Comparison of ENCODE assay signal across 19 mouse cellular contexts in the genomic region with DNA sequence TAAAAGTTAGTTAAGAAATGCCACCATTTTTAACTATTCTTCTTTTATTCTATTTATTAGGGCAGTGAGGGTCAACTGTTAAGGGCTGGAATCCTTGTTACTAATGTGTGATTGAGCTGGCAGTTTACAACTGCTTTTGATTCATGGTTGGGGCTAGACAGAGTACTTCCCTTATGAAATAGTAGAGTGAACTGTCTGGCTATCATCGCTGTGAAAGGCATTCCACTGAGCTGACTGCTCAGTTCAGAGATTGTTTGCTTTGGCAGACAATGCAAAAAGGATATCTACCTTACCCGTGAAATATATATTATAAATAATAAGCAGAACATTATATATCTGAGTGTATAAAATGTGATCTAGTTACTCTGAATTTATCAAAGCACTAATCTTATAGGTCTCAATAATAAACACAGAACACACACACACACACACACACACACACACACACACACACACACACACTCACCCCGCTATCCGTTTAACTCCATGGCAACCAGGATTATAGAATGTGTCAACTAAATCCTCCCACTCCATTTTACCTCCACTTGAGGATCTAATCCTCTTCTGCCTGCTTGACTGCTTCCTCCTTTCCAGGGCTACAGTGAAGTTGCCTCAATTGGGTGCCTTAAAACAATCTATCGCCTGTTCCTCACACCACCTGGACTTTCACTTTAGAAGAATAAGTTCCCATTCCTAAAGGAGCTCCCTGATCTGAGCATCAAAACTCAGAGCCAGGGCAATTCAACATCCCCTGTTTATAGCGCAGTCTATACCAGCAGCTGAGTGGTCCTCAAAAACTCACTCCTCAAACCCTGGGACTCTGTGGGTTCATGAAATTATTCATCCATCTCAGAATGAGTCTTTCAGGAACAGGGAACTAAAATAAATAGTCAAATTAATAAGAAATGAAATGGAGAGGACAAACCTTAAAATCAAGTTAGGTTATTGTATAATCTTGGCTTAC.
A peak's percentile ranks its signal among the peaks of the same experiment; 100 is the strongest.
DNase-seq lines count a peak whose midpoint lies in the region; ATAC-seq lines count a peak whose summit lies in the region.
"Had no signal": no experiment of that assay in that cellular context is flagged by ENCODE, and none has a peak within 500 bp of the region (broad histone marks: within the 10 kb centered on the region; RNA-seq: fewer than 3 reads in every experiment).

No protein-coding gene starts in this region.

- H3K36me3 ChIP-seq in hindbrain, embryonic 11.5 days (ENCODE audit: control insufficient read depth, insufficient read depth, low read length), result no peaks in the 10 kb centered on the region
- H3K36me3 ChIP-seq in hindbrain, embryonic 10.5 days, result no peaks in the 10 kb centered on the region
- no peaks in the 10 kb centered on the region for H3K36me3 ChIP-seq in embryonic facial prominence, embryonic 14.5 days (ENCODE audit: control insufficient read depth, insufficient read depth, low read length)
- no peaks in the 10 kb centered on the region for H3K36me3 ChIP-seq in midbrain, embryonic 13.5 days

- no peaks in the 10 kb centered on the region for H3K4me1 ChIP-seq in hindbrain, embryonic 11.5 days (replicated peaks; ENCODE audit: control insufficient read depth, insufficient read depth, low read length)
- no peaks in the 10 kb centered on the region for H3K4me1 ChIP-seq in hindbrain, embryonic 10.5 days (replicated peaks)
- no peaks in the 10 kb centered on the region for H3K4me1 ChIP-seq in embryonic facial prominence, embryonic 14.5 days (ENCODE audit: control insufficient read depth, insufficient read depth, low read length)
- peaks cover 6% of the 10 kb centered on the region; the same call in 1 of the 2 replicates for H3K4me1 ChIP-seq in midbrain, embryonic 13.5 days (replicated peaks)

- ATAC-seq in hindbrain, embryonic 11.5 days (ENCODE audit: low FRiP score), result no peak
- ATAC-seq in embryonic facial prominence, embryonic 14.5 days (ENCODE audit: low read depth), result peak; percentile 53; the same call in 1 of the 2 replicates
- ATAC-seq in midbrain, embryonic 13.5 days, result peak; percentile 86
- ATAC-seq: intestine, postnatal 0 days had no signal

- peak; percentile 1 for DNase-seq in hindbrain, embryonic 11.5 days (ENCODE audit: low spot score)
- DNase-seq in hindbrain, embryonic 10.5 days (ENCODE audit: low spot score), result no peak
- DNase-seq in embryonic facial prominence, embryonic 14.5 days (ENCODE audit: low spot score), result peak; percentile 42
- peak; percentile 86 for DNase-seq in retina, postnatal 1 day
- no peak for DNase-seq in layer of hippocampus, adult 11-12 months (ENCODE audit: low spot score)
- no peak for DNase-seq in cerebellum, postnatal 25 days
- no peak for DNase-seq in adrenal gland, adult 2 months
- DNase-seq: adrenal gland, postnatal 36 days; cerebellum, adult 9-10 months; heart, adult 18-20 months; right cerebral cortex, postnatal 25 days; thymus, postnatal 25 days had no signal

- H3K9ac ChIP-seq in hindbrain, embryonic 11.5 days (ENCODE audit: low read depth, low read length), result no peak overlapping the region
- H3K9ac ChIP-seq in embryonic facial prominence, embryonic 14.5 days (ENCODE audit: low read depth, low read length), result no peak overlapping the region
- H3K9ac ChIP-seq in midbrain, embryonic 13.5 days (replicated peaks), result no peak overlapping the region
- H3K9ac ChIP-seq: hindbrain, embryonic 14.5 days; liver, embryonic 14.5 days had no signal

- no peak overlapping the region for H3K4me2 ChIP-seq in hindbrain, embryonic 11.5 days (replicated peaks; ENCODE audit: low read depth, low read length)
- H3K4me2 ChIP-seq in embryonic facial prominence, embryonic 14.5 days (ENCODE audit: low read depth, low read length), result no peak overlapping the region
- H3K4me2 ChIP-seq in midbrain, embryonic 13.5 days (replicated peaks), result no peak overlapping the region
- H3K4me2 ChIP-seq: hindbrain, embryonic 14.5 days had no signal

- H3K27me3 ChIP-seq in hindbrain, embryonic 11.5 days (ENCODE audit: control insufficient read depth, insufficient read depth, low read length), result no peaks in the 10 kb centered on the region
- H3K27me3 ChIP-seq in hindbrain, embryonic 10.5 days (ENCODE audit: insufficient read depth, poor library complexity, severe bottlenecking), result no peaks in the 10 kb centered on the region
- H3K27me3 ChIP-seq in embryonic facial prominence, embryonic 14.5 days (replicated peaks; ENCODE audit: control insufficient read depth, insufficient read depth, low read length), result no peaks in the 10 kb centered on the region
- no peaks in the 10 kb centered on the region for H3K27me3 ChIP-seq in midbrain, embryonic 13.5 days
- H3K27me3 ChIP-seq: megakaryocyte, embryonic 14.5 days had no signal

- 70% methylated on average over 6 of the region's 6 CpGs for WGBS in hindbrain, embryonic 11.5 days
- WGBS in hindbrain, embryonic 10.5 days, result 67% methylated on average over 6 of the region's 6 CpGs
- 66% methylated on average over 6 of the region's 6 CpGs for WGBS in embryonic facial prominence, embryonic 14.5 days
- WGBS in midbrain, embryonic 13.5 days, result 14% methylated on average over 6 of the region's 6 CpGs

- H3K9me3 ChIP-seq in hindbrain, embryonic 11.5 days (ENCODE audit: control insufficient read depth, low read length), result no peaks in the 10 kb centered on the region
- no peaks in the 10 kb centered on the region for H3K9me3 ChIP-seq in hindbrain, embryonic 10.5 days
- no peaks in the 10 kb centered on the region for H3K9me3 ChIP-seq in embryonic facial prominence, embryonic 14.5 days (ENCODE audit: control insufficient read depth, low read length)
- H3K9me3 ChIP-seq in midbrain, embryonic 13.5 days, result no peaks in the 10 kb centered on the region
- H3K9me3 ChIP-seq: megakaryocyte, embryonic 14.5 days had no signal

- H3K4me3 ChIP-seq in hindbrain, embryonic 11.5 days (ENCODE audit: low read depth, low read length), result no peak overlapping the region
- no peak overlapping the region for H3K4me3 ChIP-seq in hindbrain, embryonic 10.5 days
- no peak overlapping the region for H3K4me3 ChIP-seq in embryonic facial prominence, embryonic 14.5 days (ENCODE audit: low read depth, low read length)
- H3K4me3 ChIP-seq in midbrain, embryonic 13.5 days (replicated peaks), result no peak overlapping the region
- H3K4me3 ChIP-seq: layer of hippocampus, adult 2 months; megakaryocyte, embryonic 14.5 days had no signal

- H3K27ac ChIP-seq in hindbrain, embryonic 11.5 days (ENCODE audit: low read depth, low read length), result no peak overlapping the region
- H3K27ac ChIP-seq in hindbrain, embryonic 10.5 days, result no peak overlapping the region
- H3K27ac ChIP-seq in embryonic facial prominence, embryonic 14.5 days (replicated peaks; ENCODE audit: low read depth, low read length), result no peak overlapping the region
- no peak overlapping the region for H3K27ac ChIP-seq in midbrain, embryonic 13.5 days
- H3K27ac ChIP-seq: hindbrain, embryonic 14.5 days; kidney, postnatal 0 days; layer of hippocampus, adult 2 months; liver, embryonic 14.5 days had no signal

Comparison
In these comparisons a context has a peak if more than half of its experiments do, and no peak if none do; other contexts are left out.
1. DNase-seq: peak in hindbrain, embryonic 11.5 days (single experiment), embryonic facial prominence, embryonic 14.5 days (single experiment) and retina, postnatal 1 day (single experiment); none in hindbrain, embryonic 10.5 days (single experiment), layer of hippocampus, adult 11-12 months (single experiment), cerebellum, postnatal 25 days (0 of 2) and adrenal gland, adult 2 months (single experiment).